Mouse (Mus musculus) lung, adult 2 months (tissue): ENCODE data around the gene Enpp3.

Experiments
- CTCF ChIP-seq: fragments of 200-500 bp; IDR thresholded peaks from 2 replicates; pipeline ENCODE4 v1.5.1; 2011; ENCODE audit warnings: mild to moderate bottlenecking, low read length, control low read depth; ENCODE audit not compliant: insufficient read depth
- POLR2A ChIP-seq: fragments of 200-500 bp; IDR thresholded peaks from 2 replicates; pipeline ENCODE4 v1.6.1; 2011; ENCODE audit warnings: low read depth, mild to moderate bottlenecking, control low read depth, low read length, borderline replicate concordance; ENCODE audit errors: extremely low read depth

- TF ChIP-seq CTCF, result no peak
- TF ChIP-seq POLR2A, result no peak
Measured at GRCm38 (mm10) chr10:24727478-24727877, 115.1 kb downstream of the Enpp3 start.
